Mouse (Mus musculus) erythroblast, embryonic 14.5 days (primary cell): ENCODE data around the gene Mydgf.

Source experiments
- GATA1 ChIP-seq: IDR thresholded peaks from 2 replicates; pipeline ENCODE4 v1.6.1; 2012; ENCODE audit warnings: low read length, inconsistent platforms, mixed read lengths
- TAL1 ChIP-seq: IDR thresholded peaks from 3 replicates; pipeline ENCODE4 v1.6.1; 2012; ENCODE audit warnings: low read length, inconsistent platforms, mixed read lengths

DNA sequence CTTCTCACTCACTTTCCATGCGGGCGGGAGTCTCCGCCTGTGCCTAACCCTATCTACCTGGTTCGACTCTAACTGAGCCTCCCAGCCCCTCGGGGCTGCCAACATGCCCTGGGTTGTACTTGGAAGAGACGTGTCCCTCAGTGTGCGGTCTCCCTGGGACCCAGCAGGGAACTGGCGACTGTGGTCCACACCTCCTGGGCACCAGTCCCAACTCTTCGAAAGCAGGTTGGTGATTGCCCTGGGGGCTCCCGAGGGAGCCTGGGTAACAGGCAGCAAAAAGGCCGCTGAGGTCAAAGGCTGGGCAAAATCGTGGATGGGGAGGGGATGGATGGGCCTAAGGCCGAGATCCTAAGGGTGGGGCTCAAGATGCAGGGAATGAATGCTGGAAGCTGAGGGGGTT, 34.0 kb upstream of the Mydgf start:
- no peak for TF ChIP-seq GATA1
- no peak for TF ChIP-seq TAL1
